Mouse (Mus musculus) MEL (cell line): Measurements from ENCODE around the gene Fbll1.

ENCODE experiments used
- CHD2 ChIP-seq: IDR thresholded peaks from 2 replicates; pipeline ENCODE4 v1.6.1; 2011; ENCODE audit warnings: low read length, improper control_type of control experiment
- EP300 ChIP-seq, 2 experiments: IDR thresholded peaks; 2 replicates each; pipeline ENCODE4 v1.6.1; 2011; ENCODE audit warnings: improper control_type of control experiment in 2 of 2, low read length in 2 of 2, low read depth in 1 of 2, mild to moderate bottlenecking in 1 of 2
- GATA1 ChIP-seq: IDR thresholded peaks from 2 replicates; pipeline ENCODE4 v1.6.1; 2011; ENCODE audit warnings: low read depth, low read length, improper control_type of control experiment
- POLR2A ChIP-seq, 2 experiments: IDR thresholded peaks; 2 replicates each; pipeline ENCODE4 v1.6.1; 2011 to 2012; ENCODE audit warnings: low read length in 2 of 2, mild to moderate bottlenecking in 2 of 2, control low read depth in 1 of 2, improper control_type of control experiment in 1 of 2, low read depth in 1 of 2, moderate library complexity in 1 of 2; ENCODE audit not compliant: control insufficient read depth in 1 of 2, insufficient read depth in 1 of 2, poor library complexity in 1 of 2
- SIN3A ChIP-seq: IDR thresholded peaks from 2 replicates; pipeline ENCODE4 v1.6.1; 2012; ENCODE audit warnings: low read length, improper control_type of control experiment, inconsistent platforms
- ZNF384 ChIP-seq: IDR thresholded peaks from 2 replicates; pipeline ENCODE4 v1.6.1; 2012; ENCODE audit warnings: low read depth, mild to moderate bottlenecking, inconsistent platforms, low read length, improper control_type of control experiment

GRCm38 (mm10) chr11:35770741-35771504, 27.8 kb downstream of the Fbll1 start:
- TF ChIP-seq EP300 (IDR thresholded peaks at IDR 0.05; ENCODE audit: low read depth in 1 of 2, low read length in 2 of 2) (peak; percentile 47 to 52; a peak in 3 of 4 replicates), SIN3A (peak; percentile 59; the same call in 1 of the 2 replicates), CHD2 (no peak), POLR2A (IDR thresholded peaks at IDR 0.05; ENCODE audit: control insufficient read depth in 1 of 2, insufficient read depth in 1 of 2, low read depth in 1 of 2, low read length in 2 of 2, poor library complexity in 1 of 2) (no peak), GATA1 (peak; percentile 43; the same call in 1 of the 2 replicates), ZNF384 (no peak)
